Mouse (Mus musculus) megakaryocyte-erythroid progenitor cell, adult 5-6 weeks (primary cell): ENCODE results near the gene Mrrf. TPM values are rescaled to one million over a fixed set of nuclear protein-coding genes. Genes with fewer than 3 reads are reported as not detected.

Source experiments
- ATAC-seq: replicated peaks from 2 replicates; pipeline ENCODE4 v1.8.0; 2016; ENCODE audit warnings: mild to moderate bottlenecking, inconsistent platforms; ENCODE audit not compliant: severe bottlenecking, poor library complexity, low FRiP score, low TSS enrichment
- total RNA-seq, 2 experiments: library from RNA; stranded (forward) in 1 of 2; stranded (reverse) in 1 of 2; fragments of 200-1000, 215-1000 nt in 1 of 2; fragments of >200 nt in 1 of 2; fragmentation: Nextera tagmentation in 1 of 2; gene quantifications; 2 replicates each; pipeline ENCODE4 v1.2.3; 2014 to 2017

The Mrrf gene
- total RNA-seq, 2 experiments from 2014 or later = 23.4 to 85.3 TPM

- no peak for ATAC-seq
Observed at GRCm38 (mm10) chr2:36197021-36197420, 60.8 kb downstream of the Mrrf start.

- ATAC-seq = peak; percentile 95
Observed at GRCm38 (mm10) chr2:36197919-36198881, 62.0 kb downstream of the Mrrf start.

- no peak for ATAC-seq
Observed at GRCm38 (mm10) chr2:36198882-36199262, 62.7 kb downstream of the Mrrf start.

GRCm38 (mm10) chr2:36200813-36201212 lies 64.6 kb downstream of the Mrrf start:
- ATAC-seq = no peak

- ATAC-seq = no peak
Observed at GRCm38 (mm10) chr2:36201756-36202610, 65.8 kb downstream of the Mrrf start.

GRCm38 (mm10) chr2:36202611-36202880 lies 66.4 kb downstream of the Mrrf start:
- no peak for ATAC-seq

- ATAC-seq = peak; percentile 40; the same call in 1 of the 2 replicates
Observed at GRCm38 (mm10) chr2:36203011-36203825, 67.0 kb downstream of the Mrrf start.

GRCm38 (mm10) chr2:36204595-36204994 lies 68.4 kb downstream of the Mrrf start:
- ATAC-seq = peak; percentile 20; the same call in 1 of the 2 replicates

- ATAC-seq = no peak
Observed at GRCm38 (mm10) chr2:36207071-36207470, 70.9 kb downstream of the Mrrf start.

- ATAC-seq = no peak
Observed at GRCm38 (mm10) chr2:36210796-36211195, 74.6 kb downstream of the Mrrf start.

GRCm38 (mm10) chr2:36211785-36212184 lies 75.6 kb downstream of the Mrrf start:
- no peak for ATAC-seq

GRCm38 (mm10) chr2:36213108-36213507 lies 76.9 kb downstream of the Mrrf start:
- peak; percentile 34 for ATAC-seq

- ATAC-seq = peak; percentile 84
Observed at GRCm38 (mm10) chr2:36214023-36214422, 77.8 kb downstream of the Mrrf start.

- ATAC-seq = 0 out of 2 replicates have a peak, but pooled peaks have one; percentile 36
Observed at GRCm38 (mm10) chr2:36214425-36214824, 78.2 kb downstream of the Mrrf start.

GRCm38 (mm10) chr2:36215203-36215739 lies 79.1 kb downstream of the Mrrf start:
- ATAC-seq = no peak

- ATAC-seq = no peak
Observed at GRCm38 (mm10) chr2:36216546-36216945, 80.4 kb downstream of the Mrrf start.

GRCm38 (mm10) chr2:36216953-36217573 lies 80.9 kb downstream of the Mrrf start:
- ATAC-seq = no peak

- ATAC-seq = no peak
Observed at GRCm38 (mm10) chr2:36217692-36218233, 81.6 kb downstream of the Mrrf start.

GRCm38 (mm10) chr2:36220106-36220505 lies 83.9 kb downstream of the Mrrf start:
- ATAC-seq = no peak
